ENCODE assay signal across 9 mouse cellular contexts in the genomic region with DNA sequence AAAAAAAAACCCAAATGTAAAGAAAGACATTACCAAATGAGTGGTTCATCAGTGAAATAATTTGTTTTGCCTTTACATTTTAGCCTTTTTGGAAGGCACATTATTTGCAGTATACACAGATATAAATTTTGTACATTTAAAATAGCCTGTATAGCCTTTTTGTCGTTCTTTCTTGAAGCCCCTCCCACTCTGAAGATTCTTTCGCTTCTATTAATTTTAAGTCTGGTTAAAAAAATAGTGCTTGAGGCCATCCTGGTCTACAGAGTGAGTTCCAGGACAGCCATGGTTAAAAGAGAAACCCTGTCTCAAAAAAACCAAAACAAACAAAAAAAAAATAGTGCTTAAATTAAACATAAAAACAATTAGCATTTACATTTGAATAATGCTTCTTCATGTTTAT. TPM values are rescaled to one million over a fixed set of nuclear protein-coding genes. Genes with fewer than 3 reads are reported as not detected.
DNase-seq lines count a peak whose midpoint lies in the region; ATAC-seq and TF ChIP-seq lines count a peak whose summit lies in the region.
"Had no signal": no experiment of that assay in that cellular context is flagged by ENCODE, and none has a peak within 500 bp of the region (broad histone marks: within the 10 kb centered on the region; RNA-seq: fewer than 3 reads in every experiment).

No protein-coding gene starts in this region.

- no peaks in the 10 kb centered on the region; the same call in none of the 2 replicates for H3K4me1 ChIP-seq in liver, adult 2 months (ENCODE audit: control insufficient read depth, insufficient read depth, low read length)
- 0 out of 2 replicates have a peak, but pooled peaks cover 4% of the 10 kb centered on the region for H3K4me1 ChIP-seq in embryonic facial prominence, embryonic 12.5 days
- peaks cover 9% of the 10 kb centered on the region for H3K4me1 ChIP-seq in intestine, embryonic 15.5 days (replicated peaks)
- H3K4me1 ChIP-seq in neural tube, embryonic 13.5 days (replicated peaks): peaks cover 18% of the 10 kb centered on the region

- 2% methylated on average over 2 of the region's 2 CpGs for WGBS in liver, adult 2 months
- WGBS in embryonic facial prominence, embryonic 12.5 days: 40% methylated on average over 2 of the region's 2 CpGs
- 14% methylated on average over 2 of the region's 2 CpGs for WGBS in intestine, embryonic 15.5 days
- 20% methylated on average over 2 of the region's 2 CpGs for WGBS in neural tube, embryonic 13.5 days

- H3K79me2 ChIP-seq in liver, adult 2 months (ENCODE audit: control insufficient read depth, insufficient read depth, low read length): no peaks in the 10 kb centered on the region

- H3K9me3 ChIP-seq in embryonic facial prominence, embryonic 12.5 days: no peaks in the 10 kb centered on the region
- H3K9me3 ChIP-seq in intestine, embryonic 15.5 days: no peaks in the 10 kb centered on the region
- H3K9me3 ChIP-seq in neural tube, embryonic 13.5 days: no peaks in the 10 kb centered on the region

- H3K27ac ChIP-seq in liver, adult 2 months (replicated peaks; ENCODE audit: insufficient read depth, low read depth, low read length): no peak overlapping the region
- no peak overlapping the region for H3K27ac ChIP-seq in embryonic facial prominence, embryonic 12.5 days
- H3K27ac ChIP-seq in intestine, embryonic 15.5 days: no peak overlapping the region
- H3K27ac ChIP-seq in neural tube, embryonic 13.5 days (replicated peaks): peak overlapping the region; percentile 96; the same call in 1 of the 2 replicates

- no peak for DNase-seq in liver, adult 2 months (ENCODE audit: extremely low read depth, low read depth, low spot score)
- no peak for DNase-seq in liver
- no peak for DNase-seq in gastrocnemius, postnatal 10 days
- no peak for DNase-seq in spleen, adult 12 weeks (ENCODE audit: low spot score)
- DNase-seq: cerebellum, adult 9-11 months had no signal

- no peaks in the 10 kb centered on the region for H3K27me3 ChIP-seq in liver, adult 2 months (ENCODE audit: control insufficient read depth, insufficient read depth, low read length)
- H3K27me3 ChIP-seq in embryonic facial prominence, embryonic 12.5 days: no peaks in the 10 kb centered on the region
- H3K27me3 ChIP-seq in intestine, embryonic 15.5 days (replicated peaks): no peaks in the 10 kb centered on the region
- no peaks in the 10 kb centered on the region for H3K27me3 ChIP-seq in neural tube, embryonic 13.5 days

- TF ChIP-seq CTCF in liver, adult 2 months (IDR thresholded peaks at IDR 0.05; ENCODE audit: low read depth, low read length): no peak

- no peak for ATAC-seq in embryonic facial prominence, embryonic 12.5 days (ENCODE audit: insufficient number of reproducible peaks, insufficient read depth, low FRiP score, low TSS enrichment)
- ATAC-seq in intestine, embryonic 15.5 days: no peak
- ATAC-seq in neural tube, embryonic 13.5 days (ENCODE audit: low read depth): no peak

- H3K36me3 ChIP-seq in liver, adult 2 months (ENCODE audit: control insufficient read depth, insufficient read depth, low read length): no peaks in the 10 kb centered on the region
- H3K36me3 ChIP-seq in embryonic facial prominence, embryonic 12.5 days: no peaks in the 10 kb centered on the region
- no peaks in the 10 kb centered on the region for H3K36me3 ChIP-seq in intestine, embryonic 15.5 days
- H3K36me3 ChIP-seq in neural tube, embryonic 13.5 days: no peaks in the 10 kb centered on the region

- no peak overlapping the region for H3K9ac ChIP-seq in liver, adult 2 months (ENCODE audit: low read depth, low read length)
- no peak overlapping the region for H3K9ac ChIP-seq in embryonic facial prominence, embryonic 12.5 days
- no peak overlapping the region for H3K9ac ChIP-seq in intestine, embryonic 15.5 days
- peak overlapping the region; percentile 73; the same call in 1 of the 2 replicates for H3K9ac ChIP-seq in neural tube, embryonic 13.5 days

- H3K4me3 ChIP-seq in liver, adult 2 months (ENCODE audit: insufficient read depth, low read depth, low read length): peak overlapping the region; percentile 83; the same call in 1 of the 2 replicates
- peak overlapping the region; percentile 81 for H3K4me3 ChIP-seq in embryonic facial prominence, embryonic 12.5 days
- H3K4me3 ChIP-seq in intestine, embryonic 15.5 days (replicated peaks): peak overlapping the region; percentile 71
- H3K4me3 ChIP-seq in neural tube, embryonic 13.5 days: peak overlapping the region; percentile 63

- TF ChIP-seq POLR2A in liver, adult 2 months (IDR thresholded peaks at IDR 0.05; ENCODE audit: extremely low read depth, insufficient read depth, low read length): no peak

- H3K4me2 ChIP-seq in embryonic facial prominence, embryonic 12.5 days (replicated peaks): peak overlapping the region; percentile 68; the same call in 1 of the 2 replicates
- peak overlapping the region; percentile 69; the same call in 1 of the 2 replicates for H3K4me2 ChIP-seq in intestine, embryonic 15.5 days (replicated peaks)
- H3K4me2 ChIP-seq in neural tube, embryonic 13.5 days: peak overlapping the region; percentile 71

RNA-seq across cellular contexts. Expression of gene Cct8l1, which starts 14.8 kb away (rescaled TPM):
- total RNA-seq in liver, adult 2 months (2014; rRNA removed): not detected in 2 replicates
- polyA plus RNA-seq in liver, adult 2 months (2012; rRNA removed): not detected in 2 replicates
- polyA plus RNA-seq in embryonic facial prominence, embryonic 12.5 days (2016; fragmentation: Nextera tagmentation; extraction: Ambion mirVana): not detected in 2 replicates
- polyA plus RNA-seq in intestine, embryonic 15.5 days (2015; fragmentation: Nextera tagmentation; extraction: Ambion mirVana): 0.11 TPM in 1 of 2 replicates, not detected in the other
- polyA plus RNA-seq in neural tube, embryonic 13.5 days (2015; fragmentation: Nextera tagmentation; extraction: Ambion mirVana): 0.20 and 0.29 TPM in 2 replicates
- not detected for total RNA-seq in gastrocnemius, postnatal 10 days (2021)
- total RNA-seq: megakaryocyte-erythroid progenitor cell, adult 5-6 weeks had no signal

RNA-seq across cellular contexts. Expression of gene Kmt2c, which starts 32.0 kb away (rescaled TPM):
- 20.1 and 23.4 TPM in 2 replicates for total RNA-seq in liver, adult 2 months (2014; rRNA removed)
- polyA plus RNA-seq in liver, adult 2 months (2012; rRNA removed): 4.4 and 5.1 TPM in 2 replicates
- polyA plus RNA-seq in embryonic facial prominence, embryonic 12.5 days (2016; fragmentation: Nextera tagmentation; extraction: Ambion mirVana): 19.1 and 20.0 TPM in 2 replicates
- 11.5 and 11.8 TPM in 2 replicates for polyA plus RNA-seq in intestine, embryonic 15.5 days (2015; fragmentation: Nextera tagmentation; extraction: Ambion mirVana)
- 16.8 and 19.7 TPM in 2 replicates for polyA plus RNA-seq in neural tube, embryonic 13.5 days (2015; fragmentation: Nextera tagmentation; extraction: Ambion mirVana)
- total RNA-seq in gastrocnemius, postnatal 10 days (2021): 10 to 100 TPM; 32.1 to 43.2 TPM
